Mouse (Mus musculus) adipocyte (in vitro differentiated cells): ENCODE data around the gene Cst7.
"Not testable (repeated sequence)": the region's sequence is repeated elsewhere in the genome, so short reads cannot be mapped to it uniquely, and the experiment has no call there.

Experiments used
- DNase-seq: peaks from one replicate; pipeline ENCODE4 v3.0.0-alpha.2; 2016; ENCODE audit warnings: low spot score

Gene Cst7

DNA sequence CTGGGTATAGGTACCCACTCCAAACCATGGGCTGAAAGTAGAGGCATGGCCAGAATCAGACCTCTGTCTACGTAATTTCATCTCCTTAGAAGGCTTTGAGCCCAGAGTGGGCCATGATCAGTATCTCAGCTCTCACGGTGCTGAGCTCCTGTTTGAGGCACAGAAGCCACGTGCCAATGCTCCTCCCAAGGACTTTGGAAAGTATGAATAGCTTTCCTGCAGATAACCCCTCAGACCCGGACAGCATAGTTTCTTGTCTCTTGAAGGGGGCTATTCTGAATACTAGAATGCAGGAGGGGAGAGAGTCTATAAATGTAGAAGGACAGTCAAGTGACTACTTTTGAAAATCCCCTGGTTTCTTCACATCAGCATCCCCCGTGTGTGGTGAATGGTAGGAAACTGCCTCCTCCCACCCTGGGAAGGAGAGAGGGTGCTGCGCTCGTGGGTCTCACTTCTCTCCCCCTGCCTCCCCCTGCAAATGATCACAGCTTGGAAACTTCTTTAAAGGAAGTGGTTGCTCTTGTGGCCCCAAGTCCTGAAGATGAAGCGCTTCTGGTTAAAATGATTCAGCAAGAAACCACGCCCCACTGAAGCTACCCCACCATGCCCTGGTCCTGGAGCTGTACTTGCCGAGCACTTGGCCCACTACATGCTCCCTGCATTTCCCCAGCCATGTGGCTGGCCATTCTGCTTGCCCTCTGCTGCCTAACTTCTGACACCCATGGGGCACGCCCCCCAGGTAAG lies at the start of gene Cst7:
Gene Cst7, plus strand, starts transcription at position 569 of the 744 bp plus-strand sequence.
- no peak for DNase-seq

DNA sequence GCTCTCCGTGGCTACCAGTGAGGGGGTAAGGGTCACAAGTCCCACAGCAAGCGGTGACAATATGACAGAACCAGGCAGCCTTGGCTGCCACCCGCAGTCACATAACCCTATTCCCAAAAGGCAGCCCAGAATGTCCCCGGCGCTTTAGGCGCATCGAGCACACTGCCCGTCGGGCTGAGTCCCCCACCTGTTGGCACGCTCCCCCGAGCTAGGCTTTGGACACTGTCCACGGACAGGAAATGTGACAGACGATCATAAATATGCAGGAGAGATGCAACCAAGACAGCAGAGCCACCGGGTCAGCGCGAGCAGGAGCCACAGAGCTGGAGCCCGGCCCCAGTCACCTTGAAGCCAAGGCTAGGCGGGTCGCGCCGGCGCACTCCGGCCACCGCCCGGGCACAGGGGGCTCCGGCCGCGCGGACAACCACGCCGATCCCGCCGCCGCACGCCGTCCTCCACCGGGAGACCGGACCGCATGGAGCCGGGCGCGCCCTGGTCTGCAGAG lies 44.5 kb upstream of the Cst7 start:
- no peak for DNase-seq

DNA sequence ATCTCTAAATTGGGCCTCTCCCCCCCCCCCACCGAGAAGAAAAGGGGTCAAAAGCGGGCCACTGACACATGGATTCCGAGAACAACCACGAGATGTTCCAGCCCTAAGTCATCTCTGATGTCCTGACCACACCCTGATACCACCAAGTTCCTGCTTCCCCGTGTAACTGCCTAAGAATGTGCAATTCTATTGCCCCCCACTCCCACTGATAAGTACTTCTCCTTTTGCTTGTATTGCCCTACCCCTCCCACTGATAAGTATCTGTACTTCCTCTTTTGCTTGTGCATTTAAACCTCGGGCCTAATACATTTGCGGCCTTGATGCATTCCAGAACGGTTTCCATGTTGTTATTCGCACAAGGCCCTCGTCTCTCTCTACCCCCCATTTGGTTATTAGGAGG lies 20.6 kb upstream of the Cst7 start:
- DNase-seq: not testable (repeated sequence)

DNA sequence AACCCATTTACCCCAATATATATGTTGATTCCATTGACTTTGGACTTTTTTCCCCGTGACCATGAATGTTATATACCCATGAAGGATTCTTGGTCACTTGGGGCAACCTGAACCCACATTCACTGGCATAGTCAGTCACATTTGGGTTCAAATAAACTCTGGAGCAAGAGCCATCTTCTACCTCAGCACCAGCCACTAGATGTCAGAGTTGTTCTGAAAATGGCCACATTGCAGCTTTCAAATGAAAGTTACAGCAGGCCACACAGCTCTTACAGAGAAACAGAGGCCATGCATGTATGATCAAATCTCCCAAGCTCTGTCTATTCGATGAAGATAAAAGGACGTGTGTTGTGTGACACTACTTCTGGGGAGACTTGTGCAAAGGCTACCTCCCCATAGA lies 11.6 kb upstream of the Cst7 start:
- peak; percentile 77 for DNase-seq

DNA sequence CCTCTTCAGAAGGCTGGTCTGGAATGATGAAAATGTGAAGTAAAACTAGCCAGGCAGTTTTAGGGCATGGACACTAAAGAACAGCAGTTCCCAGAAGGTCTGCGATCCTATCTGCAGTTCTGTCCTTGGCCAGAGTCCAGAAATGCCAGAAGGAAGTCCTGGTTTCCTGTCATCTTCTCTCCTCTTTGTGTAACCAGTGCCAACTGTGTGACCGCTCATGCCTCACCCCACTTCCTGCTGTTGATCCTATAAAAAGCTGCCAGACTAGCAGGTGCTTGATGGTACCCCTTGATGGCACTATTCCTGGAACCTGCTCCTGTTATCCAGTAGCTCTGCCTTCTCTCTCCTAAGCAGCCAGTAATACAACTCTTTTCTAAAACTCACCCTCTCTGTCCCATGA lies 3.2 kb upstream of the Cst7 start:
- DNase-seq: no peak

DNA sequence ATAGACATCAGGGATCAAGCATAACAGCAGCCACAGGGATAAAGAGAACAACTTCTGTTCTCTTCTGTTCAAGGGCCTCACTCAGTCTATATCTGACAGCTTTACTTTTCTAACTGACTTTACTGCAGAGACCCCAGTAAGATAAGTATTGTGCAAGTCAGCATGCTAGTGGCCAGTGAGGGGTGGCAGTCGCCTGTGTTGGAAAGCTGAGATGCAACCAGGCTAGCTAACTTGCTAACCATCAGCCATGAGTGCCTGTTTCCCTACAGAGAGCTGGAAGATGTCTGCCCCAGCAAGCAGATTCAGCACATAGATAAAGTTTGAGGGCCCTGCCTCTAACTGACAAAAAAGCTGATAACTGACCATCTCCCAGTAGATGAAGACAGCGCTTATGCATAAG lies 546 bp downstream of the Cst7 start:
- no peak for DNase-seq

DNA sequence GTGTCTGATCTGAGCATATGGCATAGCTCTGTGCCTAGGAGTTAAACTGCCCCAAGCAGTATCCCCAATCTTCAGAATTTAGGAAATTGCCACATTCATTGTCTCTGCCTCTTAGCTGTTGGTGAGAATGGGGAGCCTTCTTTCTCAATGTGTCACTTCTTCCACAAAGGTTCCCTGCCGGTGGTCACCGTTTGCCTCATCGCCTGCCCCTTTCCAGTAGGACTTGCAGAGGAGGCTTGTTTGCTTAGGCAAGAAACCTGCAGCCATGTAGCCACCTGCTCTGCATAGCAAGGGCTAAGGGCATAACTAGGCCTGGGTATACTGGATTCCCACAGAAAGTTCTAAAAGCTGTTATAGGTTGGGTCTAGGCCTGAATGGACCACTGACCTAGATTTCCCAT lies 2.2 kb downstream of the Cst7 start:
- no peak for DNase-seq

DNA sequence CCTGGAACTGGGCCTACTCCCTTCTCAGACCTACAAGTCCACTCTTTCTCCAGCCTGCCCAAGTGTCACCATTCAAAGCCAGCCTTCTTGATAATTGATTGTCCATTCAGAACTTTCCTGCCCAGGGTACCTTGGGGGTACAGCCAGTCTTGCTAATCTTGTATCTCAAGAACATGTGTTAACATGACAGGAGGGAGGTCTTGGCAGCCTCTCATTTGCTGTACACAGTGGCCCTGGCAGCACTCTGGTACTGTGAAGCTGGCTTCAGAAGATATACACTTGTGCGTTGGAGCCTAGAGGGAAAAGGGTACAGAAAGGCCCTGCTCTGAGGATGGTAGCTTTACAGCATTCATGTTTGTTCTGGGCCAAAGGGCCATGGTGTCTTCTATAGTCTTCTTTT lies 6.0 kb downstream of the Cst7 start:
- no peak for DNase-seq

DNA sequence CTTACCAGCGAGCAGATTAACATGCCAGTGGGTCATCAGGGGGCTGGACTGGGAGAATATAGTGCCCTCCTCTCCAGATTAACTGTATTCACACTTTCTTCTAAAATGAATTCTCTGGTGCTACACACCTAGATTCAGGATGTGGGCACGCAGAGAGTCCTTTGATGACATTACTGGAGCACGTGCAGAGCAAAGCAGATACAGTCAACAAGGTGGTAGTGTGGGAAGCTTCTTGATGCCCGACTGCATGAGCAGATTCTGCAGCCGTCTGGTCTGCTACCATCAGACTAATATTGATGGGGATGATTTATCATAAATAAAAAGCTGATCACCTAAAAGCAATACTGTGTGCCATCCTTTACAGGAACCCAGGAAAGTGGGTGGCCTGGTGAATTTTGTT lies 8.4 kb downstream of the Cst7 start:
- DNase-seq: no peak

DNA sequence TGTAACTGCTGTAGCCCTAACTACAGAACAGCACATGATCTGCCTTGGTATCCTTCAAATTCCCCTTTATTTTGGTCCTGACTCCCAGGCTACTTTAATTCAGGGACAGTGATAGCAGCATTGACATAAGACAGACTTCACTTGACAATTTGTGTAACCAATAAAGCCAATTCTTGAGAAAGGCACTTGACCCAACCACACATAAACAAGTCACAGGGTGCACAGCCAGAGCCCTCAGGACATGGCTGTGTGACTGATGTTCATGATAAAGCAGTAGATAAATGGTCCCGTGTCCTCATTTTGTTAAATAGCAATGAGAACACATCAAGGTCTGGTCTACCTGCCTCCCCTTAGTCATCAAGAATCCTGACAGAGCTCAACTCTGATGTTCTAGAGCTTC lies 9.4 kb downstream of the Cst7 start:
- no peak for DNase-seq

DNA sequence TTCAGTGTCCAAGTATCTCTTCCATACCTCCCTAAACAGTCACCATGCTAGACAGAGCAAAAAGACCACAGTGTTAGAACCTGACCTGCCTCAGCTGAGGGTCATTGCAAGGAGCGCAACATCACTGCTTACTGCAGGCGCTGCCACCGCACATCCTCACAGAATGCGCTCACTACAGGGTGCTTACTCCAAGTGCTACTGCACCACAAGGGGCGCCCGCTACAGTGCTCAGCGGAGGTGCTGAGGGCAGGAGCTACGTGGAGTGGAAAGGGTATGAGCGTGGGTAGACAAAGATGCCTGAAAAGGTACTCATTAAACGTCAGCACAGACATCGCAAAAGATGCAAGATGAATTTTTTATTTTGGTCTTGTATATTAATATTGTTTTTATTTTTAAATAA lies 18.9 kb downstream of the Cst7 start:
- no peak for DNase-seq

DNA sequence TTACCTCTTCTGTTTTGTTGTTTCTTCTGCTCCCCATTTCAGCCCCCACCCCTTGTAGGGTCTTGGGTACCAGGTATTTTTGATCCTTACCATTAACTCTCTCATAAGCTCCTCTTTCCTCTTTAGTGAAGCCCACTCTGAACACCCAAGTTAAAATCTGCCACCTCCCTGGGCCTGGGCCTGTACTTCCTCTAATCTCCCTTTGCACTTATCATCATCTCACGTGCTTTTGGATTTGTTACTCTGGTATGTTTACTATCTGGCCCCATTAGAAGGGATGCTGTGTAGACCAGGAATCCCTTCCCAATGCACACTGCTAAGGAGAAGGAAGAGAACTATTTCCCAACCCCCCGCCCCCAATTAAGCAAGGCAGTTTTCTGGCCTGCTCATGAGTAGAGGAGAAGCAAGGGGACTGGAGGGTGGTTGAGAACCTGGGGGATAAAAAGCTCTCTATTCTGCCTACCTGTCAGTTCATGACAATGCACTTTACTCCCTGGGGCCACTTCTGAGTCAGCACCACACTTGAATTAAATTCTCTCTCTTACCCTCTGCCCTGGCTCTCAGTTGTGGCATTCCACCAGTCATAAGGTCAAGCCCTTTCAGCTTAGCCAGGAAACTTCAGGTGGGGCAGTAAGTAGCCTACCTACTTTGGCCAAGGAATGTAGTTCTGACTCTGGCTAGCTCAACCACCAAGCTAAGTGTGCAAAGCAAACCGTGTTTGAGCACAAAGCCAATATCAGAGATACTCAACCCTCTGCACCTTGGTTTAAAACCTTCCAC lies 25.4 kb downstream of the Cst7 start:
- DNase-seq: no peak

DNA sequence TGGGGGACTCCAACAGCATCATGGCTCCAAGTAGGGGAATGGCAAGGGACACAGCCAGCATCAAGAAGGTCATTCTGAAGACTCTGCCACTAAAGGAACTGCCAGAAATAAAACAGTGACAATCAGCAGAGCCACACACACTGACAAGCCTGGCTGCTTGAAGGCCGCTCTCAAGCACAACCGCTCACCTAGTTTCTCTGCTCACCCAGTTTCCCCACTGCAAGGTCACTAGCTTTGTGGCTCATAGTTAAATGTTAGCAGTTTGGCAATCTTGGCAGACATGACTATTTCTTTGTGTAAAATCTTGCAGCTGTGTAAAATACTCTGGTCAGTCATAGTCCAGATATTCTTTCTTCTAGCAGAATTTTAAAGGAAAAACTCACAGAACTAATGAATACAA lies 30.0 kb downstream of the Cst7 start:
- DNase-seq: peak; percentile 95

DNA sequence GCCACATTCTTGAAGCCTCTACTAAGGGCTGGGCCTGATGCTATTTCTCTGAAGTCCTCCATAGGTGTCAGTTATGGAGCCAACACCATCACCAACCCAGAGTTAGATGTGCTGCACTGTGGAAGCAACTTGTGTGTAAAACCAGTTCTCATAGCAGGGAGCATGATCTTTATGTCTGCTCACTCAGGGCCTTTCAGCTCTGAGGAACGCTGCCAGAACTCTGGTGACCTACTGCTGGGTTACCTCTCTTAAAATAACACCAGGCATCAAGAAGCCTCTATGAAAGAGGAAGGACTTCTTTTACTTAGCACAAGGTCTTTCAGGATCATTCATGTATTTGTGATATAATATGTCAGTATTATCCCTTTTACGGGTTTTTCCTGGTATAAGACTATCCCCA lies 32.0 kb downstream of the Cst7 start:
- DNase-seq: peak; percentile 72

DNA sequence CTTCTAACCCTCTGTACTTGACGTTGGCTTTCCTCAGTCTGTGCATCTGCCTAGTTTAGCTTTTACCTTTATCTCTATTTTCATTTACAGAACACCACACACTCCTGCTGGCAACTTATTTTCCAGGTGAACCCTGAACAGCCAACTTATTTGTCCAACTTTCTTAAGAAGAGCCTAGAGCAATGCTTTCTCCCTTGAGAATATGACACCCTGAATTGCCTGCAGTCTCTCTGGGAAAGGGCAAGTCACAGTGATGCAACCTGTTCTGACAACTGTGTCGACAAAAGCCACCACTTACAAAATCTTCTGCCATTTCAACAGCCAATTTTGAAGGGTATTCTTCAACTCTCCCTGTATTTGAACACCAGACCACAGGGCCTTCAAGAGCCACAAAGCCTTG lies 34.6 kb downstream of the Cst7 start:
- DNase-seq: peak; percentile 74

DNA sequence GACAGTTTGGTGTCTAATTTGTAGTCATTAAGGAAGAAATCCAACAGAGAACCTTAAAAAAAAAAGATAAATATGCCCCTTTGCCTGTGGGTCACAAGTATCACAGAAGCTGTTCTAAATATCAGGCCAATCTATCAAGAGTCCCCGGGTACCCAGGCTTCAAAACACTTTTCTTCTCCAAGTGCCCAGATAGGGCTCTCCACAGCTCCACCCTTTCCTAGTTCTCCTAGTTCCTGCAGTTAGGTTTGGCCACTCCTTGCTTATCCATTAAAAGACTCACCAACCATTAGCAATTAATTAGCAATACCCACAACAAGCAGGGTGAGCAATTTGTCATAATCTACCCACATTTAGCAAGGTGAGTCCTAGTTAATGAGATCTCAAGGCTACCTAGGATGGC lies 36.9 kb downstream of the Cst7 start:
- DNase-seq: no peak

DNA sequence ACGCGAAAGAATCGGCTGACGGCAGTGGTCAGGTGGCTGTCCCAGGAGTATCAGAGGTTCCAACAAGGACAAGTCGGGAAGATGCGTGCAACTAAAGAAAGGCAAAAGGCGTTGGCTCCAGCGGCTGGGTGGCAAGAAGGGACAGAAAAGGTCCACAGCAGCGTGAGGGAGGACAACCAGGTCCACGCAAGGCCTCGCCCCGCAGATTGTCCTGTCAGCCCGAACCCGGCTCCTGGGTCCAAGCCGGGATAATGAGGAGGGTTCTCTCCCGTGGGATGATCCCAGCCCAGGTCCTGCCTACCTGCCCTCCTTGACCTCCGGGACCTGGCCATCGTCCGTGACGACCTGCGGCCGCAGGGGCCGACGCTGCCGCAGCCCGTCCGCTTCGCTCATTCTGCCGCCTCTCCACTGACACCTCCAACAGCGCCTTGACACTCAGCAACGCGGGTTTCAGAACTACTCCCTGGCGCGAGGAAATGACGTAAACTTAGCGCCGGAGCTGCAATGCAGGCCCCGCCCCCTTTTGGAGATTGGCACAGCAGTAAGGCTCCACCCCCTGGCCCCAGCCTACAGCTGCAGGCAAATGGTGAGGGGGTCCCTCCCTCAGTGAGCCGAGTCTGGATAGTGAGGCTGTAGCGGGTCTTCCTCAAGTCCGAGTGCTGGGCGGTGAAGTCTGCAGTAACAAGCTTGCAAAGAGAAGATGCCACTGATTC lies 38.0 kb downstream of the Cst7 start, which contains the start of gene Apmap:
Gene Apmap, minus strand, starts transcription at position 481 of the 713 bp plus-strand sequence.
- DNase-seq: peak; percentile 98

DNA sequence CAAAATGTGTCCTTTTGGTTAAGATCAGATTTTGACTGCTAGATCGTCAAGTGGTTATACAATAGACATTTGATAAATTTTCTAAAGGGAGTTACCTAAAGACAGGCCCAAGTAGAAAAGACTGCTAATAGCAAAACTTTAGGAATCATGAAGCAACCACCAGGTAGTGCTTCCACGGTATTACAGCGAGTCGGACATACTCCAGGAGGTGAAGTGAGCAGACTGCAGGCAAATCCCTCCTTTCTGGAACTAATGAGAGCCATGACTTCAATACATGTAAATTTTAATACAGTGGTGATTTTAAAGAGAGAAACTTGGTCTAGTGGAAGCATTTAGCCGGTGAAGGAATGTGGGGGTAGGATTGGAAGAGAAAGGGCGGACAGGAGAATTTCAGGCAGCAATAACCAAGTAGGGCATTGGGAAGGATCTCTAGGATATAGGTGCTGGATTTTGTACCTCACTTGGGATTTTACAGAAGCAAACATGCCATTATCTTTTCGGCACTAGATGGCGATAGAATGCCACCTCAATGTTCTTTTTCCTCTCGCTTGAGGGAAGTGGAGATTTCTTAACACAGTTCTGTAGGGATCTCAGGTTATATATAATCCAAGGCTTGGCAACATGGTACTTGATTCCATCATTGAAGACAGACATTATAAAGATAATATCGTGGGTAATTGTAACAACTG lies 38.8 kb downstream of the Cst7 start:
- peak; percentile 90 for DNase-seq

DNA sequence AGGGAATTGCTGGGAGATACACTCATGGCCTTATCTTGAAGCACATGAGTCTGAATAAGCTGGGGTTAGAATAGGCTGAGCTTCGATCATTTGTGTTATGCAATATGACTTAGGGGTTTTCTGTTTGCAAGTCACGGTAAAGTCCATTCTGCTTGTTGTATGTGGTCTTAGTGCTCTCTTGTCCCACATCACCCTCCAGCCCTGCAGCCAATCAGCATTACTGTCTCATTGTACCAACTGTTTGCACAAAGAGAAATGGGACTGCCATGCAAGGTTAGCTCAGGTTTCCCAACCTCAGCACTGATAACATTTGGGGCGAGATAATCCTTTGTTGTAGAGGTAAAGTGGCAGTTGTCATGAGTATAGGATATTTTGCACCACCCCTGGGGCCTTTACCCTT lies 39.9 kb downstream of the Cst7 start:
- no peak for DNase-seq

DNA sequence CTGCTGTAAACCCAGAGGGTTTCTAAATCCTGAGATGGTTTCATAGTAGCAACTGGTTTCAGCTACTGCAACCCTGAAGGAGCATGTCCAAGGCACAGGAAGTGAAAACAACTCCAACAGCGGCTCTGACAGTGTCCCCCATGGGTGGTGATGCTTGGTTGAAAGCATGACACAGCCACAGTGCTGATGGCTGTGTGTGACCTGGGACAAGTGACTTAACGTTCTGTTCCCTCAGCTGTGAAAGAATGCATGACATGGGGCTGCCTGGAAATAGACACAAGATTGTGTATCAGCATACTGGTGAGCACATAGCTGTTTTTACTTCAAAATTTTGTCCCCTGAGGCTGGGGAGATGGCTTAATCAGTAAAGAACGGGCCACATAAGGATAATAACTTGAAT lies 51.5 kb downstream of the Cst7 start:
- no peak for DNase-seq

DNA sequence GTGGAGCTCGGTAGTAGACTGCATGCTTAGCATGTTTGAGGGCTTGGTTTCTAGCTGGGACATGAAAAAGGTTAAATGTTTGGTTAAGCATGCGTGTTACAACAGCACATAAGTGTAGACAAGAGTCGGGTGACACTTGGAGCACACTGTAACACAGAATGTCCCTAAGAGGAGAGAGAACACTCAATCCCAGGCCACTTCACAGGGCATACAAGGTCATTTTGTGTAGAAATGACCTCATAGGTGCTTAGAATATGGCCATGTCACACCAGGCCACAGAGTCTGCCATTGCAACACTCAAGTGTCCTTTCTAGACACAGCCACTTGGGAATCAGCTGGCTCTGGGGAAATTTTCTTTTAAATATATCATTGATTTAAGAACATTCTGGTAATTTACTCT lies 53.7 kb downstream of the Cst7 start:
- no peak for DNase-seq

DNA sequence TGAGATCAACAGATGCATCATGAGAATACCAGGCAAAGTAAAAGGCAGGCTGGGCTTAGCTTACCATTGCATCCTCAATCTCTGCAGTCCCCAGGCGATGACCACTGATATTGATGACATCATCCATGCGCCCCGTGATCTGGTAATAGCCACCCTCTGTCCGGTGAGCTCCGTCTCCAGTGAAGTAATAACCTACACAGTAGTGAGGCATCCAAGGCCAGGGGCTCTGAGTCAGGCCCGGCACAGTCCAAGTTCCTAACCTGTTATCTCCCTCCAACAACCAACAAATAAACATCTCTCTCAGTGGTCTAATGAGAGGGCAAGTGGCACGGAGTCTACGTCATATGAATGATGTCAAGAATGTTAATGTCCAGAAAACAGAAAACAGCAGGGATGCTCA lies 54.7 kb downstream of the Cst7 start:
- DNase-seq: no peak
